Mouse (Mus musculus): Measurements from ENCODE around the gene Blzf1. TPM values are rescaled to one million over a fixed set of nuclear protein-coding genes. Genes with fewer than 3 reads are reported as not detected.

Blzf1 gene
- polyA plus RNA-seq, 1 experiment from 2014 or later, result 30.8 TPM

DNA sequence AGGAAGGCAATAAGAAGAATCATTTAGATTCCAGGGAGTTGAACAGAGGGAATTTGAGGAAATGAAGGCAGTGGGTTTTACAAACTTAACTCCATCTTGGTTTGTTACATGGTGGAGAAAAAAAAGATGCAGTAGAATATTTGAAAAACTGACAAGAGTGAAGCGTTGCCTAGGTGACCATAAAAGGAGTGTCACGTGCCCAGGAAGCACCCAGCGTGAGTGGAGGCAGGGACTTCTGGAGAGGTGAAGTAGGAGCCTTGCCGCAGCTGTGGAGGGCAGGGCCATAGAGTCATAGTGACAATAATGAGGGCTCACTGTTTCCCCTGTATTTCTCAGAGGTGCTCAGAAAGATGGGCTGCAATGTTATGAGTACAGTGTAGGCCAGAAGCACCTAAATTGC, 28.0 kb downstream of the Blzf1 start:
- Histone ChIP-seq H3K4me2 (replicated peaks; ENCODE audit: low read depth, low read length) (no peak overlapping the region), H3K27me3 (ENCODE audit: control insufficient read depth, insufficient read depth, low read length) (no peaks in the 10 kb centered on the region), H3K9ac (ENCODE audit: low read depth, low read length) (no peak overlapping the region), H3K36me3 (ENCODE audit: control insufficient read depth, insufficient read depth, low read length) (no peaks in the 10 kb centered on the region), H3K9me3 (ENCODE audit: control insufficient read depth, low read length) (no peaks in the 10 kb centered on the region), H3K4me3 (ENCODE audit: low read depth, low read length) (no peak overlapping the region), H3K27ac (ENCODE audit: low read depth, low read length) (no peak overlapping the region), H3K4me1 (replicated peaks; ENCODE audit: control insufficient read depth, insufficient read depth, low read length) (no peaks in the 10 kb centered on the region)
- DNase-seq (ENCODE audit: low spot score), result no peak
- no peak for ATAC-seq (ENCODE audit: low FRiP score)
- WGBS, result 69% methylated on average over 4 of the region's 4 CpGs

DNA sequence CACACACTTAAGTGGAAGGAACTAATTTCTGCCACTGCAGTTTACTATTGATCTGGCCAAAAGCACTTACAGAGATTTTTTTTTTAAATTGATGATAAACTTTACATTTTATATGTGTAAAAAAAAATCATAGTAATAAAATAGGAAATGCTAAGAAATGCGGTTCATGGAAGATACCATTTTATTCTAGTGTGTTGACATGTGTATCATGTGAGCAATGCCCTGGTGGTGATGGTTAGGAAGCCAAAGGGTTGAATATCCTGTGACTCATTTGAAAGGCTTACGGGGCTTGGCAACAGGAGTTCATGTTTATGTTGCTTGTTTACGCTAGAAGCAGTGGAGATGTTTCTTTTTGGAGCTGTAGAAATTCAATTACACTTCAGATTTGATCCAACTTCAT, 30.7 kb downstream of the Blzf1 start:
- H3K4me1 ChIP-seq (replicated peaks; ENCODE audit: control insufficient read depth, insufficient read depth, low read length), result no peaks in the 10 kb centered on the region
- H3K4me2 ChIP-seq (replicated peaks; ENCODE audit: low read depth, low read length), result no peak overlapping the region
- no peak for ATAC-seq (ENCODE audit: low FRiP score)
- no peaks in the 10 kb centered on the region for H3K36me3 ChIP-seq (ENCODE audit: control insufficient read depth, insufficient read depth, low read length)
- H3K27ac ChIP-seq (ENCODE audit: low read depth, low read length), result no peak overlapping the region
- H3K4me3 ChIP-seq (ENCODE audit: low read depth, low read length), result no peak overlapping the region
- WGBS, result 93% methylated on average over 3 of the region's 3 CpGs
- H3K9me3 ChIP-seq (ENCODE audit: control insufficient read depth, low read length), result no peaks in the 10 kb centered on the region
- no peak overlapping the region for H3K9ac ChIP-seq (ENCODE audit: low read depth, low read length)
- H3K27me3 ChIP-seq (ENCODE audit: control insufficient read depth, insufficient read depth, low read length), result no peaks in the 10 kb centered on the region
- no peak for DNase-seq (ENCODE audit: low spot score)

DNA sequence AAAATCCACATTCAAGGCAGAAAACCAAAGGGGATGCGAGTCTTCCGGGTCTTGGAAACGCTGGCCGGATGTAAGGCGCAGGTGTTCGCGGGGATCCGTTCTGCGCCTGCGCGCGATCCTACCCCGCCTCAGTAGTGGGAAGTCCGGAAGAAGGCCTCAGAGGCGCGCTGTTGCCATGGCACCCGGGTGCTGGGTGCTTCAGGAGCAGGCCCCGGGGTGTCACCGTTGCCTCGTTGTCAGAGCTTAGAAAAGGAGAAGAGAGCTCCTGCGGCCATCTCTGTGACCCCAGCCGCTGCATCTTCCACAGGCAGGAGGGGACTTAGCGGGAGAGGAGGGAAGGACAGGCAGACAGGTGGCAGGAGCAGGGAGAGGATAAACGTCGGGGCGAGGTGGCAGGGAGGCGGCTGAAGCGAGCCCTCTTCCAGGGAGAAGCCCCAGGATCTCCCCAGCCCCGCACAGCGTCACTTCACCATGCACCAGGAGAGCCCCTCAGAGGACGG, 31.8 kb downstream of the Blzf1 start, which contains the start of gene Ccdc181:
Gene Ccdc181, plus strand, starts transcription at position 131 of the 500 bp plus-strand sequence.
- peak within 1 kb of the TSS; percentile 65 for H3K4me2 ChIP-seq (replicated peaks; ENCODE audit: low read depth, low read length)
- no peaks in the 10 kb centered on the region for H3K9me3 ChIP-seq (ENCODE audit: control insufficient read depth, low read length)
- peak within 1 kb of the TSS; percentile 51 for H3K27ac ChIP-seq (ENCODE audit: low read depth, low read length)
- H3K36me3 ChIP-seq (ENCODE audit: control insufficient read depth, insufficient read depth, low read length), result no peaks in the 10 kb centered on the region
- no peaks in the 10 kb centered on the region for H3K27me3 ChIP-seq (ENCODE audit: control insufficient read depth, insufficient read depth, low read length)
- no peaks in the 10 kb centered on the region for H3K4me1 ChIP-seq (replicated peaks; ENCODE audit: control insufficient read depth, insufficient read depth, low read length)
- peak within 1 kb of the TSS; percentile 71 for H3K9ac ChIP-seq (ENCODE audit: low read depth, low read length)
- WGBS, result under 1% methylated on average over 31 of the region's 31 CpGs
- peak; percentile 99 for ATAC-seq (ENCODE audit: low FRiP score)
- peak; percentile 96 for DNase-seq (ENCODE audit: low spot score)
- H3K4me3 ChIP-seq (ENCODE audit: low read depth, low read length), result peak within 1 kb of the TSS; percentile 57

DNA sequence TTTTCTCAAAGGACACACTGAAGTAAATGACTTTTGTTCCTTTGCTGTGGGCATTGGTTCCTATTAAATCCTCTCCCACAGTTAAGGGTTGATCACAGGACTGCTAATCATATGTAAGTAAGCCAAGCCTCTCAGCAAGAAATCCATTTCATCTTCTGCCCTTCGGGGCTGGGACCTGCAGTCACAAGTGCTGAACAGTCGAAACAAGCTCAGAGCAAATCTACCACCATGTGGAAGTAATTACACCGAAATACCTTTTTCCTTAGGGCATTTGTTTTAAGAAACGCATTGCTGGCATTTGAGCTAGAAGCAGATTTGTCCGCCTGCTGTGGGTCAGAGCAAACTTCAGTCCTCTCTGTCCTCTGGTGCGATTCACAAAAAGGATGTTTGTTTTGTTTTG, 33.6 kb downstream of the Blzf1 start:
- no peak overlapping the region for H3K4me3 ChIP-seq (ENCODE audit: low read depth, low read length)
- peak; percentile 9 for DNase-seq (ENCODE audit: low spot score)
- H3K4me1 ChIP-seq (replicated peaks; ENCODE audit: control insufficient read depth, insufficient read depth, low read length), result no peaks in the 10 kb centered on the region
- ATAC-seq (ENCODE audit: low FRiP score), result no peak
- H3K27ac ChIP-seq (ENCODE audit: low read depth, low read length), result no peak overlapping the region
- no peaks in the 10 kb centered on the region for H3K27me3 ChIP-seq (ENCODE audit: control insufficient read depth, insufficient read depth, low read length)
- no peak overlapping the region for H3K9ac ChIP-seq (ENCODE audit: low read depth, low read length)
- no peaks in the 10 kb centered on the region for H3K36me3 ChIP-seq (ENCODE audit: control insufficient read depth, insufficient read depth, low read length)
- 67% methylated on average over 6 of the region's 6 CpGs for WGBS
- no peak overlapping the region for H3K4me2 ChIP-seq (replicated peaks; ENCODE audit: low read depth, low read length)
- no peaks in the 10 kb centered on the region for H3K9me3 ChIP-seq (ENCODE audit: control insufficient read depth, low read length)

DNA sequence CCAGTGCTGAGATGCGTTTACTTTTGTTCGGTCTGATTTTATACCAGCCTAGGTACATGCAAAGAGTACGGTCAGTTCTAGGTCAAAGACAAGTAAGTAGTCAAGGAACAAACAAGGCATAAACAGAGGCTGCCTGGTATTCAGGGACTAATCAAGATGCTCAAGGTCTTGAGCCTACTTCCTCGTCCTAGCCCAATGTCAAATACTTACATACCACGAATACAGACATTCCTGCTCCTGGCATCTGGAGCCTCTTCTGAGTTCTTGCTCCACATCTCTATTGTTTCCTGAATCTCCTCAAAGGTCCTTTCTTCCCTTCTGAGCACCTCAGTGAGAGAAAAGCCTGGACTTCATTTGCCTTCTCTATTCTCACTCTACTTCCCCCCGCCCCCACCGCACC, 36.3 kb downstream of the Blzf1 start:
- Histone ChIP-seq H3K9me3 (ENCODE audit: control insufficient read depth, low read length) (no peaks in the 10 kb centered on the region), H3K4me1 (replicated peaks; ENCODE audit: control insufficient read depth, insufficient read depth, low read length) (no peaks in the 10 kb centered on the region), H3K27ac (ENCODE audit: low read depth, low read length) (no peak overlapping the region), H3K27me3 (ENCODE audit: control insufficient read depth, insufficient read depth, low read length) (no peaks in the 10 kb centered on the region), H3K4me3 (ENCODE audit: low read depth, low read length) (no peak overlapping the region), H3K9ac (ENCODE audit: low read depth, low read length) (no peak overlapping the region), H3K36me3 (ENCODE audit: control insufficient read depth, insufficient read depth, low read length) (no peaks in the 10 kb centered on the region), H3K4me2 (replicated peaks; ENCODE audit: low read depth, low read length) (no peak overlapping the region)
- ATAC-seq (ENCODE audit: low FRiP score) (no peak), DNase-seq (ENCODE audit: low spot score) (no peak)
- WGBS, result 86% methylated on average over 7 of the region's 7 CpGs

DNA sequence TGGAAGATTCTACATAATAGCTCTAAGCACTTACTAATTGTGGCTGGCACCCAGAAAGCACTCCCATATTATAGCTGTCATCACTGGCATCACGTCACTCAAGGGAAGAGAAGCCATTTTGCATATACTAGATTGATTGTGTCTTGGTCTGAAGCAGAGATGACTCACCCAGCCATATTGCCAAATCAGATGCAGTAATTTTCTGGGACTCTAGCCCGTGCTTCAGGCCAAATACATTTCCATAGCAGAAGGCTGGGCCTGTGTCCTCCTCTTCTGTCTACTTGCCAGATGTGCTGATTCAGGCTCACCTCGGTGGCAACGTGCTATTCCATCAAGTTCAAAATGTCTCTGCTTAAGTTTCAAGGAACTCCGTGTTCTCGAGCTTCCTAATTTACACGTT, 45.7 kb downstream of the Blzf1 start:
- DNase-seq (ENCODE audit: low spot score), result no peak
- ATAC-seq (ENCODE audit: low FRiP score), result no peak
- no peaks in the 10 kb centered on the region for H3K36me3 ChIP-seq (ENCODE audit: control insufficient read depth, insufficient read depth, low read length)
- WGBS, result 91% methylated on average over 7 of the region's 7 CpGs
- no peak overlapping the region for H3K4me2 ChIP-seq (replicated peaks; ENCODE audit: low read depth, low read length)
- H3K4me3 ChIP-seq (ENCODE audit: low read depth, low read length), result no peak overlapping the region
- no peak overlapping the region for H3K27ac ChIP-seq (ENCODE audit: low read depth, low read length)
- no peaks in the 10 kb centered on the region for H3K27me3 ChIP-seq (ENCODE audit: control insufficient read depth, insufficient read depth, low read length)
- H3K9ac ChIP-seq (ENCODE audit: low read depth, low read length), result no peak overlapping the region
- no peaks in the 10 kb centered on the region for H3K4me1 ChIP-seq (replicated peaks; ENCODE audit: control insufficient read depth, insufficient read depth, low read length)
- no peaks in the 10 kb centered on the region for H3K9me3 ChIP-seq (ENCODE audit: control insufficient read depth, low read length)

DNA sequence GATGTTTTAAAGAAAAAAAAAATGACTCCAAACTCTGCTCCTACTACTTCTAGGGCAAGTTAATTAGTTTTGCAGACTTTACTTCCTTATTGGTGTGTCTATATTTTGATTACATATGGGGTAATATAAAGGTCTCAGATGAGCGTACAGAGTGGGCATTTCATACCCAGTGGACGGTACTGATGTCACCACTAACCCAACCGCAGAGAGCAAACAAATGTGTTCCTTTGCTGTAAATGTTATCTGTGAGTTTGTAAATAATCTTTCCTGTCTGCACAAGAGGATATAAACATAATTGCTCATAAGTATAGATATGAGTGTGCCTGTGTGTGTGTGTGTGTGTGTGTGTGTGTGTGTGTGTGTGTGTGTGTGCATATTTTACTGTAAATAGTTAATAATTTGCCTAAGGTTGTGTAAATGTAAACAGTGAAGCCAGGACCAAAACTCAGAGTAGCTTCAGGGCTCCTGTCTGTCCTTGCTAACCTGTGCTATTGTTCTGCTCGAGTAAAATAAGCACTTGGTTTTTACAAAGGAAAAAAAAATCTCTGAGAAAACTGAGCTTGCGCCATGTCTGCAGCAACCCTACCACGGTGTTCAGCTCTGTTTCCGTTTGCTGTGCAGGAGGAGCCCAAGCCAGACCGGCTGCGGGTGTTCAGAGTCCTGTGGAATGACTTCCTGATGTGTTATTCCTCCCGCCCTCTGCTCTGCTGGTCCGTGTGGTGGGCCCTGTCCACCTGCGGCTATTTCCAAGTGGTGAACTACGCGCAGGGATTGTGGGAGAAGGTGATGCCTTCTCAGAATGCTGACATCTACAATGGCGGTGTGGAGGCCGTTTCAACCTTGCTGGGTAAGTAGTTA, 46.9 kb downstream of the Blzf1 start:
- ATAC-seq (ENCODE audit: low FRiP score), result no peak
- 88% methylated on average over 16 of the region's 16 CpGs for WGBS
- no peak overlapping the region for H3K27ac ChIP-seq (ENCODE audit: low read depth, low read length)

DNA sequence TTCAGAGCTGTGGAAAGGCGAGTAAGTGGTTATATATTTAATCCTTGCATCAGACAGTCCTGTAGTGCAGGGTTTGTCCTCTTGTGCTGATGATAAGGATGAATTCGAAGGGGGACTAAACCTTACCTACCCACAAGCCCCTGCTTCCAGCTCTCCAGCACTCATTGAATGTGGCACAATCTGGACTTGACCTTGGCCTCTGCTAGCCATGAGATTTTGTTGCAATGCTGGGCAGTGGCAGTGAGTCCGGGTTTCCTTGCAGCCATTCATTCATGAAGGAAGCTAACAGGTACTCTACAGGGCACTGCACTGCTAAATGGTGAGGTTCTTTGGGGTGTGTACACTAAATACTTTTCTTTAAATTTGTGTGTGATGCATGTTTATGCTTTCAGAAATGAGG, 52.5 kb downstream of the Blzf1 start:
- no peak overlapping the region for H3K4me3 ChIP-seq (ENCODE audit: low read depth, low read length)
- no peak overlapping the region for H3K27ac ChIP-seq (ENCODE audit: low read depth, low read length)
- no peaks in the 10 kb centered on the region for H3K27me3 ChIP-seq (ENCODE audit: control insufficient read depth, insufficient read depth, low read length)
- H3K9ac ChIP-seq (ENCODE audit: low read depth, low read length), result no peak overlapping the region
- no peaks in the 10 kb centered on the region for H3K9me3 ChIP-seq (ENCODE audit: control insufficient read depth, low read length)
- H3K36me3 ChIP-seq (ENCODE audit: control insufficient read depth, insufficient read depth, low read length), result no peaks in the 10 kb centered on the region
- peaks cover 4% of the 10 kb centered on the region; the same call in 1 of the 2 replicates for H3K4me1 ChIP-seq (replicated peaks; ENCODE audit: control insufficient read depth, insufficient read depth, low read length)
- no peak overlapping the region for H3K4me2 ChIP-seq (replicated peaks; ENCODE audit: low read depth, low read length)
- DNase-seq (ENCODE audit: low spot score), result no peak
- no peak for ATAC-seq (ENCODE audit: low FRiP score)
- WGBS, result 78% methylated on average over 3 of the region's 3 CpGs

More for the DNA sequence above, 46.9 kb downstream of the Blzf1 start:
- no peaks in the 10 kb centered on the region for H3K36me3 ChIP-seq (ENCODE audit: control insufficient read depth, insufficient read depth, low read length)
- H3K4me2 ChIP-seq (replicated peaks; ENCODE audit: low read depth, low read length), result no peak overlapping the region
- H3K9ac ChIP-seq (ENCODE audit: low read depth, low read length), result no peak overlapping the region
- DNase-seq (ENCODE audit: low spot score), result no peak
- H3K4me1 ChIP-seq (replicated peaks; ENCODE audit: control insufficient read depth, insufficient read depth, low read length), result no peaks in the 10 kb centered on the region
- no peak overlapping the region for H3K4me3 ChIP-seq (ENCODE audit: low read depth, low read length)
- H3K27me3 ChIP-seq (ENCODE audit: control insufficient read depth, insufficient read depth, low read length), result no peaks in the 10 kb centered on the region
- H3K9me3 ChIP-seq (ENCODE audit: control insufficient read depth, low read length), result no peaks in the 10 kb centered on the region

DNA sequence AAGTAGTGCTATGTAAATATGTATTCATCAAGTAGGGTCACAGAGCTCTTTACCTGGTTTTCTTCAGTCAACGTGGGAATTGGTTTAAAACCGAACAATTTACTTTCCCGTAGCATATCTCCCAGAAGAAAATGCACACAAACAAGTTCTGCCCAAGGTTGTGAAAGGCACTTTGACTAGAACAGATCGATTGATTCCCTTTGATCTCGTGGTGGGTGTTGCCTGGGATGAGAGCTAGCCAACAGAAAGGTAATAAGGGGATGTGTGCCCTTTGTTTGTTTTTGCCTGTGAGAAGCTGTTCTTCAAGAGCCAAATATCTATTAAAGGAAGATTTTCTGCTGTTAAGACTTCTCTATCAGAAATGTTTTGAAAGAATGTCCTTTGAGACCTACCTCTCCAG, 54.7 kb downstream of the Blzf1 start:
- no peak overlapping the region for H3K9ac ChIP-seq (ENCODE audit: low read depth, low read length)
- no peak for ATAC-seq (ENCODE audit: low FRiP score)
- no peak for DNase-seq (ENCODE audit: low spot score)
- H3K4me1 ChIP-seq (replicated peaks; ENCODE audit: control insufficient read depth, insufficient read depth, low read length), result peaks cover 6% of the 10 kb centered on the region; the same call in 1 of the 2 replicates
- 79% methylated on average over 5 of the region's 5 CpGs for WGBS
- no peak overlapping the region for H3K4me3 ChIP-seq (ENCODE audit: low read depth, low read length)
- no peaks in the 10 kb centered on the region for H3K36me3 ChIP-seq (ENCODE audit: control insufficient read depth, insufficient read depth, low read length)
- no peak overlapping the region for H3K27ac ChIP-seq (ENCODE audit: low read depth, low read length)
- H3K9me3 ChIP-seq (ENCODE audit: control insufficient read depth, low read length), result no peaks in the 10 kb centered on the region
- no peaks in the 10 kb centered on the region for H3K27me3 ChIP-seq (ENCODE audit: control insufficient read depth, insufficient read depth, low read length)
- no peak overlapping the region for H3K4me2 ChIP-seq (replicated peaks; ENCODE audit: low read depth, low read length)
